Mouse (Mus musculus) stomach, embryonic 14.5 days (tissue): Measurements from ENCODE around the gene Nprl2. TPM values are rescaled to one million over a fixed set of nuclear protein-coding genes. Genes with fewer than 3 reads are reported as not detected.
A peak's percentile ranks its signal among the peaks of the same experiment; 100 is the strongest.

Experiments used
- ATAC-seq: fragments of 200-750 bp; cut with Nextera tagmentation; 2 replicates; pipeline ENCODE4 v1.8.0; 2017; ENCODE audit warnings: low read depth, moderate TSS enrichment; ENCODE audit not compliant: insufficient number of reproducible peaks, insufficient read depth, low FRiP score
- H3K27ac ChIP-seq: fragments of 300-500 bp; sonication (generic); 2 replicates; pipeline ENCODE4 v1.5.1; 2014; ENCODE audit warnings: mild to moderate bottlenecking, low read length, moderate library complexity, mixed read lengths
- H3K27me3 ChIP-seq: fragments of 300-500 bp; sonication (generic); 2 replicates; pipeline ENCODE4 v1.6.1; 2014; ENCODE audit warnings: low read length, control low read depth, mixed read lengths; ENCODE audit not compliant: control insufficient read depth, insufficient read depth
- H3K36me3 ChIP-seq: fragments of 300-500 bp; sonication (generic); 2 replicates; pipeline ENCODE4 v1.6.1; 2014; ENCODE audit warnings: mild to moderate bottlenecking, control low read depth, low read length, moderate library complexity, mixed read lengths; ENCODE audit not compliant: control insufficient read depth, insufficient read depth
- H3K4me1 ChIP-seq: fragments of 300-500 bp; sonication (generic); 2 replicates; pipeline ENCODE4 v1.6.1; 2014; ENCODE audit warnings: low read length, control low read depth, mixed read lengths; ENCODE audit not compliant: control insufficient read depth, insufficient read depth
- H3K4me2 ChIP-seq: fragments of 300-500 bp; sonication (generic); replicated peaks from 2 replicates; pipeline ENCODE4 v1.6.1; 2014; ENCODE audit warnings: low read depth, low read length, control low read depth
- H3K4me3 ChIP-seq: fragments of 300-500 bp; sonication (generic); 2 replicates; pipeline ENCODE4 v1.5.1; 2014; ENCODE audit warnings: low read depth, low read length, control low read depth
- H3K9ac ChIP-seq: fragments of 300-500 bp; sonication (generic); replicated peaks from 2 replicates; pipeline ENCODE4 v1.6.1; 2014; ENCODE audit warnings: low read depth, mild to moderate bottlenecking, control low read depth, low read length, moderate library complexity, mixed read lengths
- H3K9me3 ChIP-seq: fragments of 300-500 bp; sonication (generic); 2 replicates; pipeline ENCODE4 v1.6.1; 2016; ENCODE audit warnings: low read depth, low read length, control low read depth; ENCODE audit not compliant: control insufficient read depth
- WGBS: fragments of 180-500 bp; shearing (Covaris S2); extraction: QIAGEN DNeasy Blood & Tissue Kit; methylation state at CpG from one replicate; pipeline ENCODE4 v1.1.7; 2014; 5-methylcytosine and 5-hydroxymethylcytosine counted together
- polyA plus RNA-seq: library from polyadenylated mRNA; unstranded; fragments of >200 nt; fragmentation: Nextera tagmentation; extraction: Ambion mirVana; gene quantifications from 2 replicates; pipeline ENCODE4 v1.2.1, GENCODE M21; 2014

Nprl2 gene
- polyA plus RNA-seq, 1 experiment from 2014 or later = 44.7 TPM

GRCm38 (mm10) chr9:107542352-107542686 is 293 bp downstream of the Nprl2 start:
- no peaks in the 10 kb centered on the region for H3K27me3 ChIP-seq
- H3K4me2 ChIP-seq = peak overlapping the region; percentile 64
- WGBS = 2% methylated on average over 11 of the region's 11 CpGs
- H3K27ac ChIP-seq = peak overlapping the region; percentile 21; the same call in 1 of the 2 replicates
- no peak for ATAC-seq
- H3K4me3 ChIP-seq = peak overlapping the region; percentile 54
- no peaks in the 10 kb centered on the region for H3K9me3 ChIP-seq
- peaks cover 41% of the 10 kb centered on the region for H3K36me3 ChIP-seq
- H3K9ac ChIP-seq = peak overlapping the region; percentile 45; the same call in 1 of the 2 replicates
- peaks cover 17% of the 10 kb centered on the region for H3K4me1 ChIP-seq

- no peaks in the 10 kb centered on the region for H3K27me3 ChIP-seq
- peak overlapping the region; percentile 21; the same call in 1 of the 2 replicates for H3K27ac ChIP-seq
- H3K36me3 ChIP-seq = peaks cover 39% of the 10 kb centered on the region
- H3K4me3 ChIP-seq = peak overlapping the region; percentile 54
- H3K4me1 ChIP-seq = peaks cover 19% of the 10 kb centered on the region
- peak overlapping the region; percentile 64 for H3K4me2 ChIP-seq
- H3K9ac ChIP-seq = no peak overlapping the region
- H3K9me3 ChIP-seq = no peaks in the 10 kb centered on the region
- WGBS = 20% methylated on average over 8 of the region's 8 CpGs
- ATAC-seq = no peak
Observed at GRCm38 (mm10) chr9:107542721-107543120, 695 bp downstream of the Nprl2 start.

- H3K27me3 ChIP-seq = no peaks in the 10 kb centered on the region
- no peak overlapping the region; the same call in 1 of the 2 replicates for H3K9ac ChIP-seq
- peaks cover 33% of the 10 kb centered on the region for H3K36me3 ChIP-seq
- no peak for ATAC-seq
- H3K4me2 ChIP-seq = peak overlapping the region; percentile 64; the same call in 1 of the 2 replicates
- no peak overlapping the region for H3K27ac ChIP-seq
- peak overlapping the region; percentile 54; the same call in 1 of the 2 replicates for H3K4me3 ChIP-seq
- 80% methylated on average over 11 of the region's 11 CpGs for WGBS
- H3K4me1 ChIP-seq = peaks cover 19% of the 10 kb centered on the region
- no peaks in the 10 kb centered on the region for H3K9me3 ChIP-seq
Observed at GRCm38 (mm10) chr9:107543299-107543698, 1.3 kb downstream of the Nprl2 start.

DNA sequence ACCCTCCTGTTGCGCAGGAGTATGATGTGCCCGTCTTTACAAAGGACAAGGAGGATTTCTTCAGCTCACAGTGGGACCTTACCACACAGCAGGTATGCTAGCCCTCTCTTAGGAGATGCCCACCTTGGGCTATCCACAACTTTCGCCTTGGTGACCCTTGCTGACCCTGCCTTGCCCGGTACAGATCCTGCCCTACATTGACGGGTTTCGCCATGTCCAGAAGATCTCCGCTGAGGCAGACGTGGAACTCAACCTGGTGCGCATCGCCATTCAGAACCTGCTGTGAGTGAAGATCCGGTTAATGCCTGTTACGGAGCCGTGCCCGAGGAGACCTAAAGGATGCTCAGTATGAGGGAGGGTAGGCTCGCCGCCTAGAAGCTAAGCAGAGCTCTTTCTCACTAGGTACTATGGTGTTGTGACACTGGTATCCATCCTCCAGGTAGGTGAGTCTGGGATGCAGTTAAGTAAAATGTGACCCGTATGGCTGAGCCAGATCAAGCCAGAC is 2.2 kb downstream of the Nprl2 start:
- Histone ChIP-seq H3K9me3 (no peaks in the 10 kb centered on the region), H3K27me3 (no peaks in the 10 kb centered on the region), H3K4me2 (no peak overlapping the region), H3K27ac (no peak overlapping the region), H3K4me1 (peaks cover 19% of the 10 kb centered on the region), H3K9ac (no peak overlapping the region), H3K4me3 (no peak overlapping the region), H3K36me3 (peaks cover 24% of the 10 kb centered on the region)
- 93% methylated on average over 17 of the region's 17 CpGs for WGBS
- no peak for ATAC-seq

GRCm38 (mm10) chr9:107544729-107545128 is 2.7 kb downstream of the Nprl2 start:
- H3K4me3 ChIP-seq = no peak overlapping the region
- H3K9me3 ChIP-seq = no peaks in the 10 kb centered on the region
- H3K36me3 ChIP-seq = peaks cover 19% of the 10 kb centered on the region
- H3K9ac ChIP-seq = no peak overlapping the region
- no peak overlapping the region for H3K4me2 ChIP-seq
- no peak for ATAC-seq
- no peaks in the 10 kb centered on the region for H3K27me3 ChIP-seq
- WGBS = 95% methylated on average over 12 of the region's 12 CpGs
- H3K27ac ChIP-seq = no peak overlapping the region
- peaks cover 19% of the 10 kb centered on the region for H3K4me1 ChIP-seq

DNA sequence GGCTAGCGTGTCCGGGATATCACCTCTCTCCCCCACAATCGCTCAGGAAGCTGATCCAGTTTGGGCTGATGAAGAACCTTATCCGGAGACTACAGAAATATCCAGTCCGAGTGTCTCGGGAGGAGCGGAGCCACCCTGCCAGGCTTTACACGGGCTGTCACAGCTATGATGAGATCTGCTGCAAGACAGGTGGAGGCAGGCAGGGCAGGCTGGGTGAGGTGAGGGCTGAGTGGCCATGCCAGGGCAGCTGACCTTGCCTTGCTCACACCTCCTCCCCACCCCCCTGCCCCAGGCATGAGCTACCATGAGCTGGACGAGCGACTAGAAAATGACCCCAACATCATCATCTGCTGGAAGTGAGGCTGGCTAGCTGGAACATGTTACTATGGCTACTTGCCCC is 3.2 kb downstream of the Nprl2 start:
- no peak overlapping the region for H3K27ac ChIP-seq
- peaks cover 19% of the 10 kb centered on the region for H3K4me1 ChIP-seq
- ATAC-seq = no peak
- H3K4me3 ChIP-seq = no peak overlapping the region
- WGBS = 83% methylated on average over 10 of the region's 10 CpGs
- no peak overlapping the region for H3K4me2 ChIP-seq
- H3K27me3 ChIP-seq = no peaks in the 10 kb centered on the region
- H3K9ac ChIP-seq = no peak overlapping the region
- H3K36me3 ChIP-seq = peaks cover 16% of the 10 kb centered on the region
- no peaks in the 10 kb centered on the region for H3K9me3 ChIP-seq

DNA sequence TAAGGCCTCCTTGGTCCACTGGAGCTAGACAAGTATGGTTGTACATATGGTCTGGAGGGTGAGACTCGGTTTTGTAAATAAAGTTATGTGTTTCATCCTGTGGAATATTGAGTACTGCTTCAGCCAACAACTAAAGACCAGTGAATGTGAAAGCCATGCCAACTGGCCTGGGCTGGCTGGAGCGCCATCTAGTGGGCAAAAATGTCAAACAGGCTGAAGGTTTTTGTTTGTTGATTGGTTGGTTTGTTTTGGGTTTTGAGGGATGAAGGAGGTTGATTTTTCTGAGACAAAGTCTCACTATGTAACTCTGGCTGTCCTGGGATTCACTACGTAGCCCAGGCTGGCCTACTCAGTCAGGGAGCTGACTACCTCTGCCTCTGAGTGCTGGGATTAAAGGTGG is 3.6 kb downstream of the Nprl2 start:
- no peaks in the 10 kb centered on the region for H3K9me3 ChIP-seq
- H3K27me3 ChIP-seq = no peaks in the 10 kb centered on the region
- peaks cover 18% of the 10 kb centered on the region for H3K4me1 ChIP-seq
- no peak overlapping the region for H3K4me2 ChIP-seq
- no peak for ATAC-seq
- WGBS = 14% methylated on average over 3 of the region's 3 CpGs
- H3K36me3 ChIP-seq = peaks cover 16% of the 10 kb centered on the region
- H3K27ac ChIP-seq = no peak overlapping the region
- H3K9ac ChIP-seq = no peak overlapping the region
- no peak overlapping the region for H3K4me3 ChIP-seq

GRCm38 (mm10) chr9:107547026-107547425 is 5.0 kb downstream of the Nprl2 start, which contains the start of gene Zmynd10:
Gene Zmynd10 (plus strand): TSS chr9:107547298.
- Histone ChIP-seq H3K36me3 (peaks cover 16% of the 10 kb centered on the region), H3K4me1 (peaks cover 23% of the 10 kb centered on the region), H3K4me2 (peak within 1 kb of the TSS; percentile 39), H3K27ac (no peak within 1 kb of the TSS), H3K9me3 (no peaks in the 10 kb centered on the region), H3K27me3 (no peaks in the 10 kb centered on the region), H3K4me3 (no peak within 1 kb of the TSS), H3K9ac (no peak within 1 kb of the TSS)
- peak; percentile 65; the same call in 1 of the 2 replicates for ATAC-seq
- WGBS = 3% methylated on average over 20 of the region's 20 CpGs

- Histone ChIP-seq H3K27ac (no peak overlapping the region), H3K4me1 (peaks cover 30% of the 10 kb centered on the region), H3K27me3 (no peaks in the 10 kb centered on the region), H3K4me3 (no peak overlapping the region), H3K9ac (no peak overlapping the region), H3K36me3 (peaks cover 16% of the 10 kb centered on the region), H3K9me3 (no peaks in the 10 kb centered on the region), H3K4me2 (no peak overlapping the region)
- no peak for ATAC-seq
- 76% methylated on average over 5 of the region's 5 CpGs for WGBS
Observed at GRCm38 (mm10) chr9:107547957-107548356, 5.9 kb downstream of the Nprl2 start.
